Mouse (Mus musculus) CH12.LX (cell line): ENCODE results near the gene Ppie. TPM values are rescaled to one million over a fixed set of nuclear protein-coding genes. Genes with fewer than 3 reads are reported as not detected.

Source experiments
- DNase-seq: peaks from one replicate; pipeline ENCODE4 v3.0.0-alpha.2; 2013; ENCODE audit errors: extremely low read depth
- H3K27ac ChIP-seq: 2 replicates; pipeline ENCODE4 v1.5.1; 2012; ENCODE audit warnings: low read depth, mild to moderate bottlenecking, control low read depth, moderate library complexity; ENCODE audit not compliant: insufficient read depth
- H3K27me3 ChIP-seq: replicated peaks from 2 replicates; pipeline ENCODE3; 2012; ENCODE audit warnings: inconsistent platforms
- H3K36me3 ChIP-seq, 2 experiments: replicated peaks in 1 of 2; 2 replicates each; pipeline versions ENCODE3 to v1.6.1; 2012; ENCODE audit warnings: inconsistent platforms in 1 of 2, low read length in 1 of 2, mild to moderate bottlenecking in 1 of 2, mixed read lengths in 1 of 2, moderate library complexity in 1 of 2; ENCODE audit not compliant: control insufficient read depth in 1 of 2, insufficient read depth in 1 of 2
- H3K4me1 ChIP-seq, 2 experiments: 2 replicates each; pipeline ENCODE4 v1.6.1; 2012; ENCODE audit warnings: inconsistent platforms in 1 of 2, moderate library complexity in 1 of 2; ENCODE audit not compliant: insufficient read depth in 2 of 2, control insufficient read depth in 1 of 2
- H3K4me2 ChIP-seq: 2 replicates; pipeline ENCODE4 v1.6.1; 2012; ENCODE audit warnings: low read depth, mild to moderate bottlenecking, control low read depth; ENCODE audit not compliant: poor library complexity, insufficient read depth, severe bottlenecking
- H3K4me3 ChIP-seq, 3 experiments: fragments of 150-350 bp in 1 of 3; sonication (generic) in 1 of 3; replicated peaks in 1 of 3; 2 replicates each; pipeline versions ENCODE3 to v1.5.1; 2011 to 2012; ENCODE audit warnings: low read depth in 2 of 3, low read length in 2 of 3, mild to moderate bottlenecking in 2 of 3, moderate library complexity in 2 of 3, control low read depth in 1 of 3, improper control_type of control experiment in 1 of 3, inconsistent platforms in 1 of 3, mixed read lengths in 1 of 3; ENCODE audit not compliant: poor library complexity in 1 of 3
- H3K79me2 ChIP-seq: replicated peaks from 2 replicates; pipeline ENCODE4 v1.6.1; 2012; ENCODE audit warnings: mild to moderate bottlenecking, moderate library complexity; ENCODE audit not compliant: control insufficient read depth, poor library complexity, insufficient read depth, severe bottlenecking; ENCODE audit errors: extremely low read depth
- H3K9ac ChIP-seq: 2 replicates; pipeline ENCODE4 v1.6.1; 2012; ENCODE audit warnings: low read depth, mild to moderate bottlenecking, control low read depth, moderate library complexity; ENCODE audit not compliant: insufficient read depth
- H3K9me3 ChIP-seq: replicated peaks from 2 replicates; pipeline ENCODE3; 2012; ENCODE audit warnings: low read length, inconsistent platforms, mixed read lengths
- ELF1 ChIP-seq: IDR thresholded peaks from 2 replicates; pipeline ENCODE4 v1.6.1; 2014; ENCODE audit warnings: low read depth, mild to moderate bottlenecking, inconsistent platforms, low read length, improper control_type of control experiment
- EP300 ChIP-seq: IDR thresholded peaks from 2 replicates; pipeline ENCODE4 v1.6.1; 2011; ENCODE audit warnings: low read length, improper control_type of control experiment
- ETS1 ChIP-seq: conservative IDR thresholded peaks from 2 replicates; pipeline ENCODE4 v1.6.1; 2012; ENCODE audit warnings: low read depth, mild to moderate bottlenecking, inconsistent platforms, low read length, improper control_type of control experiment, moderate library complexity
- GABPA ChIP-seq: IDR thresholded peaks from 2 replicates; pipeline ENCODE4 v1.6.1; 2012; ENCODE audit warnings: low read depth, low read length, improper control_type of control experiment, inconsistent platforms; ENCODE audit not compliant: insufficient replicate concordance
- HCFC1 ChIP-seq: IDR thresholded peaks from 2 replicates; pipeline ENCODE4 v1.6.1; 2012; ENCODE audit warnings: low read depth, mild to moderate bottlenecking, inconsistent platforms, low read length, improper control_type of control experiment
- IRF4 ChIP-seq: IDR thresholded peaks from 2 replicates; pipeline ENCODE4 v1.6.1; 2014; ENCODE audit warnings: low read depth, mild to moderate bottlenecking, inconsistent platforms, low read length, improper control_type of control experiment
- JUN ChIP-seq: IDR thresholded peaks from 2 replicates; pipeline ENCODE4 v1.6.1; 2011; ENCODE audit warnings: low read depth, mild to moderate bottlenecking, low read length, improper control_type of control experiment, moderate library complexity; ENCODE audit not compliant: insufficient read depth
- JUND ChIP-seq: conservative IDR thresholded peaks from 2 replicates; pipeline ENCODE4 v1.6.1; 2011; ENCODE audit warnings: low read depth, low read length, improper control_type of control experiment
- MAX ChIP-seq: IDR thresholded peaks from 2 replicates; pipeline ENCODE4 v1.6.1; 2011; ENCODE audit warnings: low read length, improper control_type of control experiment
- MAZ ChIP-seq: IDR thresholded peaks from 2 replicates; pipeline ENCODE4 v1.6.1; 2012; ENCODE audit warnings: low read depth, mild to moderate bottlenecking, inconsistent platforms, low read length, improper control_type of control experiment, moderate library complexity
- MXI1 ChIP-seq: IDR thresholded peaks from 2 replicates; pipeline ENCODE4 v1.6.1; 2011; ENCODE audit warnings: mild to moderate bottlenecking, low read depth, low read length, improper control_type of control experiment
- NRF1 ChIP-seq: IDR thresholded peaks from 2 replicates; pipeline ENCODE4 v1.6.1; 2014; ENCODE audit warnings: low read depth, mild to moderate bottlenecking, inconsistent platforms, low read length, improper control_type of control experiment, moderate library complexity
- PAX5 ChIP-seq: IDR thresholded peaks from 2 replicates; pipeline ENCODE4 v1.6.1; 2012; ENCODE audit warnings: low read length, inconsistent platforms, mixed read lengths
- SIN3A ChIP-seq: IDR thresholded peaks from 2 replicates; pipeline ENCODE4 v1.6.1; 2012; ENCODE audit warnings: low read length, improper control_type of control experiment, inconsistent platforms
- TBP ChIP-seq: conservative IDR thresholded peaks from 2 replicates; pipeline ENCODE4 v1.6.1; 2011; ENCODE audit warnings: low read depth, low read length, improper control_type of control experiment
- TCF12 ChIP-seq: IDR thresholded peaks from 2 replicates; pipeline ENCODE4 v1.6.1; 2014; ENCODE audit warnings: low read depth, mild to moderate bottlenecking, inconsistent platforms, low read length, improper control_type of control experiment
- UBTF ChIP-seq: IDR thresholded peaks from 2 replicates; pipeline ENCODE4 v1.6.1; 2012; ENCODE audit warnings: low read depth, mild to moderate bottlenecking, inconsistent platforms, low read length, improper control_type of control experiment, moderate library complexity
- ZC3H11A ChIP-seq: IDR thresholded peaks from 2 replicates; pipeline ENCODE4 v1.6.1; 2012; ENCODE audit warnings: low read depth, mild to moderate bottlenecking, inconsistent platforms, low read length, improper control_type of control experiment
- ZKSCAN1 ChIP-seq: IDR thresholded peaks from 2 replicates; pipeline ENCODE4 v1.6.1; 2012; ENCODE audit warnings: low read depth, inconsistent platforms, low read length, improper control_type of control experiment, borderline replicate concordance
- ZNF384 ChIP-seq: IDR thresholded peaks from 2 replicates; pipeline ENCODE4 v1.6.1; 2012; ENCODE audit warnings: low read depth, low read length, improper control_type of control experiment, inconsistent platforms
- dilution Hi-C: fragments of 300-500 bp; cut with MboI; formaldehyde crosslinking; loops from 2 replicates; pipeline ENCODE4 v1.14.3; 2020; ENCODE audit warnings: low sequenced_read_pairs; ENCODE audit not compliant: extremely low pct_unique_long_range_greater_than_20kb, extremely low pct_ligation_motif_present
- in situ Hi-C: fragments of 300-500 bp; cut with MboI; formaldehyde crosslinking; loops from 3 replicates; pipeline ENCODE4 v1.14.3; 2019; ENCODE audit warnings: low sequenced_read_pairs, low pct_ligation_motif_present, low pct_unique_long_range_greater_than_20kb, mixed read lengths
- polyA plus RNA-seq: library from polyadenylated mRNA; unstranded; fragments of >175 nt; gene quantifications from 2 replicates; pipeline ENCODE4 v1.2.1, GENCODE M21; 2012; ENCODE audit warnings: low read depth; ENCODE audit not compliant: insufficient read length
- total RNA-seq, 2 experiments: library from RNA; depleted of rRNA; stranded (reverse); fragments of 300-350 nt in 1 of 2; fragments of >200 nt in 1 of 2; gene quantifications; 2 replicates each; pipeline ENCODE4 v1.2.3; 2012 to 2014

Gene Ppie
- total and polyA plus RNA-seq, 3 experiments, result 68.3 to 89.4 (median 86.8) TPM

- dilution Hi-C loops (no loop called here), in situ Hi-C loops (no loop called here)
- TF ChIP-seq TCF12, result no peak
- TF ChIP-seq ETS1, result no peak
- TF ChIP-seq IRF4, result no peak
- no peak for TF ChIP-seq ZC3H11A
- no peak for TF ChIP-seq JUND
- no peak for TF ChIP-seq SIN3A
- no peak for TF ChIP-seq MXI1
- no peak for TF ChIP-seq MAX
- no peak for TF ChIP-seq ZKSCAN1
- TF ChIP-seq PAX5, result no peak
- no peak for TF ChIP-seq GABPA
- no peak for TF ChIP-seq TBP
- TF ChIP-seq HCFC1, result no peak
- no peak for TF ChIP-seq JUN
- no peak for TF ChIP-seq UBTF
- no peak for TF ChIP-seq ELF1
- TF ChIP-seq MAZ, result no peak
- no peak for TF ChIP-seq EP300
- Histone ChIP-seq H3K4me2 (no peak overlapping the region), H3K36me3 (no peaks in the 10 kb centered on the region), H3K4me1 (peaks cover 11 to 12% of the 10 kb centered on the region in 2 experiments), H3K4me3 (no peak overlapping the region), H3K27me3 (peaks cover 5% of the 10 kb centered on the region), H3K27ac (no peak overlapping the region), H3K9me3 (peaks cover 15% of the 10 kb centered on the region), H3K9ac (no peak overlapping the region), H3K79me2 (no peaks in the 10 kb centered on the region)
- DNase-seq, result no peak
Observed at GRCm38 (mm10) chr4:123105451-123105790, 34.3 kb downstream of the Ppie start.

GRCm38 (mm10) chr4:123104651-123105450 lies 34.9 kb downstream of the Ppie start, which contains the start of gene Bmp8b:
Gene Bmp8b (plus strand): TSS chr4:123105165.
- Histone ChIP-seq H3K27me3 (peaks cover 5% of the 10 kb centered on the region), H3K27ac (no peak within 1 kb of the TSS), H3K36me3 (no peaks in the 10 kb centered on the region), H3K79me2 (no peaks in the 10 kb centered on the region), H3K9ac (no peak within 1 kb of the TSS), H3K4me1 (peaks cover 11 to 12% of the 10 kb centered on the region in 2 experiments), H3K4me2 (no peak within 1 kb of the TSS), H3K4me3 (no peak within 1 kb of the TSS), H3K9me3 (peaks cover 19% of the 10 kb centered on the region)
- no peak for DNase-seq
- in situ Hi-C loops, result no loop called here
- dilution Hi-C loops, result no loop called here
- no peak for TF ChIP-seq NRF1
- no peak for TF ChIP-seq IRF4
- no peak for TF ChIP-seq ZNF384
- no peak for TF ChIP-seq TBP
- TF ChIP-seq MAZ, result no peak
- TF ChIP-seq MAX, result no peak
